Mouse (Mus musculus): ENCODE data around the gene Tmod3.
"Not testable (repeated sequence)": the region's sequence is repeated elsewhere in the genome, so short reads cannot be mapped to it uniquely, and the experiment has no call there.

Gene Tmod3

DNA sequence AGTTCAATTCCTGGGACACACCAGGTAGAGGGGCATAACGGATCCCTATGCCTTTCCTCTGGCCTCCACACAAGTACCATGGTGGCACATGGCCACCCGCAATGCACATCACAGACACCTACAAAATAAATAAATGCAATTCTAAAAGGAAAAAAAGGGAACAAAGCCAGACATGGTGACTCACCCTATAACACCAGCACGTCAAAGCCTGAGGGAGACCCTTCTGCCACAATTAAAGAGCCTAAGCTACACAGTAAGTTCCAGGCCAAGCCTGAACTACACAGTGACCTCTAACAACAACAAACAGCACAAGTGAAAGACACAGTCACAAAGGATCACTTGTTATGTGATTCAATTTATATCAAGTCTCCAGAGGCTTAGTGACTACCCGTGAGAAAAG, 5.7 kb downstream of the Tmod3 start:
- DNase-seq, result no peak

DNA sequence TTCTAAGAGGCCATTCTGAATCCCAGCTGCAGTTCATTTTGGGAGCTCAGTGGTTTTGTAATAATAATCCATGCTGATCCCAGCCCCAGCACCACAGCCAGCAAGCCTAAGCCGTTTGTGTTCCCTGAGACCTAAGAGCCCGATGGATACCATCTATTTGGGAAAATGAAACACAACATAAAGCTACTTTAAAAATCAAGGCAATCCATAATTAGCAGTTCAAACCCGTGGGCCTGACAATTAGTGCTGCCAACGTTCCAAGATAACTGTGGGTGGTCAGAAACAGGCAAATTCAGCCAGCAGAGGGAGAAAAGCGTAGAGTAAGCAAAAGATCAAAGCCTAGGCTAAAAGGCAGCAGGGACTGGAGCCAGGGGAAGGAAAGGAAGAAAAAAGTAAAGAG, 8.1 kb downstream of the Tmod3 start:
- DNase-seq, result no peak

DNA sequence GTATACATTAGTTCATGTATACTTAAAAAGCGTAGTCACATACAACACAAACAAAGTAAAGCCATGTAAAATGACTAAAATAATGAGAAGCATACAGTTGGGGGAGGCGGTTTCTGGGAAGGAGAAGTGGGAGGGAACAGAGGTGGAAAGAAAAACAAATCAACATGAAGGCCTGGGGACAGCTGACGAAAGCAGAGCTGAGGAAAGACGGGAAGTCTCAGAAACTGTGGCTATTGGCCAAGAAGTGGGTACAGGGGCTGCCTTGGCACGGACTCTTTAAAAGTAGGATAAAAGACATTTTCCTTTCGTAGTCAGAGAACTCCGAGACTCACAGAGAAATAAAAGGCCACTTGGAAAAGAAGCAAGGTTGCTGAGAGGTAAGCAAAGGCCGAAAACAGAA, 10.4 kb downstream of the Tmod3 start:
- no peak for DNase-seq

DNA sequence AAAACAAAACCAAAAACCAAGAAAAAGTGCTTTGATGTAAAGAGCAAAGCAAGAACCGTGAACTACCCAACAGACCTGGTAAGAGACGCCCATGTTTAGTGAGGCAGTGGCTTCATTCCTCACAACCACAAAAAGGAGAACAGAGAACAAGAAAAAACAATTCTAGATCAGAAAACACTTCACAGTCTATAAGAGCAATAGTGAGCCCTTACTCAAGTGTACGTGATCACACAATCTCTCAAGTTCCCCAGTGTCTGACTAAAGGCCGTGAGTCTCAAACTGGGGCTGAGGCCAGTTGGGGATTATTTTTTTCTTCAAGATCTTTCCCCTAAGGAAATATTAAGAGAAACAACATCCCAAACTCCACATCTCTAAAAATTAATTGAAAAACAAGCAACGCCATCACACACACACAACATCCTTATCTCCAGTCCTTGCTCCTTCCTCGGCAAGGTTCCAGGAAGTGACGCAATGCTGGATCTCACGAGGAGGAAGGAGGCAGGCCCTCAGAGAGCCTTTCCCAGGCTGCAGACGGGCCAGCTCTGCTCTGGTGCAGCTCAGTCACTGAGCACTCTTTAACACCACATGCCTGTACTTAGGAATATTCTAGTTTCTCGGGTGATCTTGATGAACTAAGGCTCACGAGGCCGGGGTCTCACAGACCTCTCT, 12.4 kb downstream of the Tmod3 start:
- no peak for DNase-seq

DNA sequence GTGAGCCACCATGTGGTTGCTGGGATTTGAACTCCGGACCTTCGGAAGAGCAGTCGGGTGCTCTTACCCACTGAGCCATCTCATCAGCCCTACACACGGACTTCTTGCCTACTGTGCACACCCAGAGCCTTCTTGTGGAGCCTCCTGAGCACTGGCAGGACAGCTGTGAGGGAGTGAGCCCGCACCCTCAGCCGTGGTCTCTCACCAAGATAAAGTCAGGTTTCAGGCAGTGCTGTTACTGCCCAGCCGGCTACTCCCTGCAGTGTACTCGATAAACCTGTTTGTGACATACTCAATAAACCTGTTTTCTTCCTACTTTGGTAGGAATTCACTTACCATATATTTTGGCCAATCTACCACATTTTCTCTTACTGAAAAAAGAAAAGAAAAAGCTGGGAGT, 13.9 kb downstream of the Tmod3 start:
- no peak for DNase-seq

DNA sequence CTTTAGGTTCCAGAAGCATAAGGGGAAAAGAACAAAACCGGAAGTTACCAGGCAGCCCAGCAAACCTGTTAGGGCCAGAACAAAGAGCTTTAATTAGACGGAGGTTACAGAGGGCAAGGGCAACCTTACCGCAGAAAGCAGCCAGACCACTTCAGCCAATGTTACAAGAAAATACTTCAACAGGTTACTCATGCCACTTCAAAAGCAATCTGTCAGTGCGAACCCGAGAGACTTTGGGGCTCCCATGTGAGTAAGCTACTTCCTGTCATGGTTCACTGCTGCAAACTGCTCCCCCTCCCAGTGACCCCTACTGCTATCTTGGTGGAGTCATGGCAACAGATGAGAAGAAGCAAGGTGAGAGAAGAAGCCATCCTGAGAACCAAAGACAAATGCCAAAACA, 18.0 kb downstream of the Tmod3 start:
- DNase-seq, result peak; percentile 56

DNA sequence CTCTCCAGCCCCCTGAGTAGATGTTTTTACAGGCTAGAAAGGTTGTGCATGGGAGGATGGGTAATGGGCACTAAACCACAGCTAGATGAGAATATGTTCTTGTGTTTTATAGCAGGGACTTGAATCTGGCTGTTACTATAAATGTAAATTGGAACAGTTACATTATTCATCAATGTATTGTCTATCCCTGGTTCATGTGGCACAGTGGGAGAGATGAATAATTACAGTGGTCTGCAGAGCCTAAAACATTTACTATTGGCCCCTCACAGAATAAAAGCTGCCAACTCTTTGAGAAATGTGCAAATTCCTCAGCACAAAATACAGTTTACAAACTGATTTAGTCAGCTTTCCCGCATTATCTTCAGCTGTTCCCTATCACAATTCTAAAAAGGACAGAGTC, 23.0 kb downstream of the Tmod3 start:
- no peak for DNase-seq

DNA sequence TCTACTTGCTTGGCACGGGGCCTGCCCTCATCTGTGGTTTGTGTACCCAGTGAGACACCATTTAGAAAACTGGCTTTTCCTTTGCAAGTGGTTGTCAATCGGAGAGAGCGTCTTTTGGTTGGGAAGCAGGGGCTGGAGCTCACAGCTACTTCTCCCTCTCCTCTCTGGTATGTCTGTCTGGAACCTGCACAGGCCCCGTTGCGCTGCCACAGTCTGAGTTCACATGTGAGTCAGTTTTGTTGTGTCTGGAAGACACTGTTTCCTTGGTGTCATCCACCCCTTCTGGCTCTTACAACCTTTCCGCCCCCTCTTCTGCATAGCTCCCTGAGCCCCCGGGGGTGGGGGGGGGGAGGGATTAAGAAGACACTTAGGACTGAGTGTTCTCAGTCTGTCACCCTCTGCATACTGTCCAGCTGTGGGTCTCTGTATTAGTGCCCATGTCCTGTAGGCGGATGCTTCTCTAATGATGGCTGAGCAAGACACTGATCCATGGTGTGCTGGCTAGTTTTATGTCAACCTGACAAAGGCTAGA, 25.0 kb downstream of the Tmod3 start:
- no peak for DNase-seq

DNA sequence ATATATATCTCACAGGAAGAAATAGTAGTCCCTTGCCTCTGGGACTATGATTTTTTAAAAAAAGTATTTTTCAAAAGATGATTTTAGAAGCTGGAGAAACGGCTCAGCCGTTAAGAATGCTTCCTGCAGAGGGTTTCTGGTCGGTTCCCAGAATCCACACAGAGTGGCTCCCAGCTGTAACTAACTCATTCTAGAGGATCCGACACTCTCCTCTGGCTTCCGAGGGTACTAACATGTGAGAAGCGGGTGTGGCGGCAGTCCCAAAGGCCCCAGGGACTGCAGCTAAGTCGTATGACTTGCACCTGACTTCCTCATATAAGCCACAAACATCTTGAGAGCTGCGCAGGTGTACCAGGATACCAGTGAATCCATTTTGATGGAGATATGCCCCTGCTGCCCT, 26.5 kb downstream of the Tmod3 start:
- not testable (repeated sequence) for DNase-seq

DNA sequence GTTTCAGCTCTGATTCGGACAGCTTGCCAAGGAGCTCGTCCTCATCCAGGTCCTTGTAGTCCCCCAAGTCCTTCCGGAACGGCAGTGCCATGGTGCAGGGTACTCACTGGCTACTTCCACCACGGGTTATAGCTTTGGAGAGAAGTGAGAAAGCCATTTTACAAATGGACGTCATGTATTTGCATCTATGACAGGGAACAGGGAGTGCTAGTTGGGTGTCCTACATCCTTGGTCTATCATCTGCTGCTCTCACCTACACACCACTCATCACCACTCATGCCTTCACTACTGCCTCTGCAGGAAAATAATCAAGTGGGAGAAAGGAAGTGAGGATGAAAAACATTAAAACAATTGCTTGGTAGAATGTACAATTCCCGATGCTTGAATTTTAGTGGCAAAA, 27.0 kb downstream of the Tmod3 start:
- no peak for DNase-seq

DNA sequence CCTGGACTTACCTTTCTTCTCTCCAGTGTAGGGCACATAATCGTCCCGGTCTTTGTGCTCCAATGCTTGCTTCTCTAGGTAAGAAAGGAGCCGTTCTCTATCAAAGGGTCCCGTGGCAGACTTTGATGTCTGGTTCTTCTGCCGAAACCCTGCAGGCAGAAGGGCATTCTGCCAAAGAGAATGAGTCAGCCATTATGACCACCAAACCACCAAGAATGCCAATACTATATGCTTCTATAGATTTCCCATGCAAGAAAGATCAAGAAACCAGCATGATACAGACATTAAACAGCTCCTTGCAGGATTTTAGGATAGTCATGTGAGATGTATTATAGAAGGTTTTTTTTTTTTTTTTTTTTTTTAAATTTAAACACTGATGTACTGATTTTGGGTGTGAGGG, 30.1 kb downstream of the Tmod3 start:
- DNase-seq, result no peak

DNA sequence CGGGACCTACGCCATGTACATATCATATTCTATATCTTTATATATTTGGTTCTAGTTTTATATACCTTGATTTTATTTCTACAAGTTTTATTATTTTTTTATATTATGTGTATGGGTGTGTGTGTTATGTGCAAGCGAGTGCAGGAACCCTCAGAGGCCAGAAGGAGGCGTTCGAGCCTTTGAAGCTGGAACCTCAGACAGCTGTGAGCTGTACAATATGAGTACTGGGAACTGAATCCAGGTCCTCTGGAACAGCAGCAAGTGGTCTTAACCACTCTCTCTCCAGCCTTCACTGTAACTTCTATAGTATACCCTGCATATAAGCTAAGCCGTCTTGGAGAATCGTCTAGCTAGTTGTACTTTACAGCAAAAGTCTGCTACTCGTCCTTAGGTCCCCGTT, 31.4 kb downstream of the Tmod3 start:
- DNase-seq, result no peak

DNA sequence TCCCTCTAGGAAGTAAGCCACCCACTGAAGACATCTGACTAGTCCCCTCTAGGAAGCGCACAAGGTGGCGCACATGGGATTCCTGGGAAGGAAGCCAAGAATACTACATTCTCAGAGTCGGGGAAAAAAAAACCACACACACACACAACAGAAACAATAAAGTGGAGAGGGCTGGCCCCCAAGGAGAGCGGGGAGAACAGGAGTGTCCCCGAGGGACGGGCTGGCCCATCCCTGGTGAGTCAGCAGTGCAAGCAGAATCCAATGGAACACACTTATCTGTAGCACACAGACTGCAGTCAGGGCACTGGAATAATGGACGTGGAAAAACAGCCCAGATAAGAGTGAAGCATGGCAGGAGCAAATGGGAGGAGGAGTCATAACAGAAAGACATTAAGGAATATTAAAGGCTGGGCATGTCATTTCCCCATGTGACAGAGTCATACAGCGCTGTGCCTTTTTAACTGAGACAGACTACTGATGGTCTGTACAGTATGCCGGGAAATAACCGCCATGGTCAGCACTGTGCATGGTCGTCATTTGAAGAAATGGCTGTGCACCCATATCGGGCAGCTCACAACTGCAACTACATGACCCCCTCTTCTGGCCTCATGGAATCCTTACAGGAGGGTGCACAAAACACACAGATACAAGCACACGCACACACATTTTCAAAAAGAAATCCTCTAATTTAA, 31.9 kb downstream of the Tmod3 start:
- no peak for DNase-seq

DNA sequence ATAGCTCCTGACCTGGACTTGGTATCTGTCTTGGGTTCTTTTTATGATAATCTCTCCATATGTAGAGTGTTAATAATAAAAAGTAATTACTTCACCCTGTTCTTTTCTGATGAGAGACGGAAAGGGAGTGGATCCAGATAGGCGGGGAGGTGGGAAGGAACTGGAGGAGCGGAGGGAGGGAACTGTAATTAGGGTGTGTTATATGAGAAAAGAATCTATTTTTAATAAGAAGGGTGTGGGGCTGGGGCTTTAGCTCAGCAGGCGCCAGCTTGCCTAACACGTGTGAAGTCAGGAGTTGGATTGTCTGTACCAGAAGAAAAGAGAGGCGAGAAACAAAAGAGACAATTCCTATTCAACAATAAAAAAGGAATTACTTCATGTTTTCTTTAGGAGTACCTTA, 35.8 kb downstream of the Tmod3 start:
- DNase-seq, result no peak

DNA sequence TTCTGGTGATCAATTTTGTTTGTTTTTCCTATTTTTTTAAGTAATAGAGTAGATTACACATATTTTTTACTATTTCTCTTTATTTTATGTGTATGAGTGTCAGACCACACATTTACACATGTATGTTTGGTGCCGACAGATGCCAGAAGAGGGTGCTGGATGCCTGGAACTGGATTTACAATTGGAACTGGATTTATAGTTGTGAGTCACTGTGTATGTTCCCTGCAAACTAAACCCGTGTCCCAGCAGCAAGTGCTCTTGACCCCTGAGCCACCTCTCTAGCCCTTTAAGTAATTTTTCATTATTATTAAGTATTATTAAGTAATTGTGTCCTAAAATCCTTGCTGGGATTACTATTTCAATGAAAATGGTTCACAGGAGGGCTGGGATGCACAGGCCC, 37.2 kb downstream of the Tmod3 start:
- no peak for DNase-seq

DNA sequence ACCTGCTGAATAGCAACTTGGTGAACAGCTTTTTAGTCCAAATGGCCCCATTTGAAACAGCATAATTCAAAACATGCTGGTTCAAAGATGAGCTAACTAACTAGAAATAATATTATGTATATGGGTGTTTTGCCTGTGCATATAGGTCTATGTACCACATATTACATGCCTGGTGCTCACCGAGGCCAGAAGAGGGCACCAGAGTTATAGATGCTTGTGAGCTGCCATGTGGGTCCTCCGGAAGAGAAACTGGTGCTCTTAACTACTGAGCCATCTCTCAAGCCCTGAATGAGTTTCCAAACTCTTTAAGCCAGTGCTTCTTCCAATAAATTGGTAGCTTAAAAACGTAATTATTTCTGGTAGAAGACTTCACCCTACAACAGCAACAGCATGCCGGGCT, 37.7 kb downstream of the Tmod3 start:
- DNase-seq, result peak; percentile 76

DNA sequence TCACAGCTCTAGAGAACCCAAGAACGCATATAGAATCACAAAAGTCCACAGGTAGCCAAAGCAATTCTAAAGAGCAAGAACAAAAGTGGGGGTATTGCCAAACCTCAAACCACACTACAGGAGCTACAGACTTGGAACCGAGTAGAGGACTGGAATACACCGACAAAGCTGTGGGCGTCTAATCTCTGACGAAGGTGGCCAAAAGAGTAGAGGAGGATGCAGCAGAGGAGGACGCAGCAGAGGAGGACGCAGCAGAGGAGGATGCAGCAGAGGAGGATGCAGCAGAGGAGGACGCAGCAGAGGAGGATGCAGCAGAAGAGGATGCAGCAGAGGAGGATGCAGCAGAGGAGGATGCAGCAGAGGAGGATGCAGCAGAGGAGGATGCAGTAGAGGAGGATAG, 38.5 kb downstream of the Tmod3 start:
- DNase-seq, result no peak

DNA sequence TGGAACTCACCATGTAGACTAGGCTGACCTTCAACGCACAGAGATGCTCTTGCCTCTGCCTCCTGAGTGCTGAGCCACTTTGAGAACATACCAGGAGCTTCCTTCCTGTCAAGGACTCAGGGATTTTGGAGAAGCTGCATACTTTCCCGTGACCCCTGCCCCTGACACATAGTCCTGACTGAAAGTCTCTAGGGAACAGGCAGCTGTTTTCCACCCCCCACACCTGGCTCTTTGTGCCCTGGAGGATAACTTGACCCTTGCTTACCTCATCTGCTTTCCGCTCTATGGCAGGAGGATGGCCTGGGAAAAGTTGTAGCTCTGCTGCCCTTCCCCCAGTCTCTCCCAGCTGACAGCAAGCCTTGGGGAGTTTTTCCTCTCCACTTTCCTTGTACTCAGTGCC, 41.7 kb downstream of the Tmod3 start:
- no peak for DNase-seq

DNA sequence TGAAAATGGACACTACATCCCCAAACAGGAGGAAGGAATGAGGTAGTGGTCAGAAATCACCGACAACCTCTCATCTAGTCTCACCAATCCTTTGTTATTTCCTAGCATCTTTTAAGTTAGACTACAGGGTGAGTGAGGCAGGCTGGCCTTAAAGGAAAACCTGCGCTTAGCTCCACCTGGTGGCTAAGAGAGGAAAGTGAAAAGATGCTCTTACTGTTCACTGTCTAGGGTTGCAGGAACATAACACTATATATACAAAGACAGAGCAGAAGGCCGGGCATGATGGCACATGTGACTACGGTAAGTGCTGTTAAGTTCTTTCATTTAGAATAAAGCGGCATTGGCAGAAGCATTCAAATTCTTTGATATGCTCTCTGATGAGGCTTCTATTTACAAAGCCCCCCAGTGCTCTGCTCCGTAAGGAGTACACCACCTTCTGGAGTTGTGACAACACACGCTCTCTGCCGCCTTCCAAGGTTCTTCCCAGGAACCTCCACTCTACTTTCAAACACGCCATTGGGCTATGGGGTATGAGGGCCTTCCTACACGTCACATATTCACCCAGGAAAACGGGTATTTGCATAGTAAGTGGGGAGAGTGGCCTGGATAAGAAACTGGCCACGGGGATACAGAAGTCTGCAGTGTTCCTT, 43.9 kb downstream of the Tmod3 start:
- peak; percentile 52 for DNase-seq

DNA sequence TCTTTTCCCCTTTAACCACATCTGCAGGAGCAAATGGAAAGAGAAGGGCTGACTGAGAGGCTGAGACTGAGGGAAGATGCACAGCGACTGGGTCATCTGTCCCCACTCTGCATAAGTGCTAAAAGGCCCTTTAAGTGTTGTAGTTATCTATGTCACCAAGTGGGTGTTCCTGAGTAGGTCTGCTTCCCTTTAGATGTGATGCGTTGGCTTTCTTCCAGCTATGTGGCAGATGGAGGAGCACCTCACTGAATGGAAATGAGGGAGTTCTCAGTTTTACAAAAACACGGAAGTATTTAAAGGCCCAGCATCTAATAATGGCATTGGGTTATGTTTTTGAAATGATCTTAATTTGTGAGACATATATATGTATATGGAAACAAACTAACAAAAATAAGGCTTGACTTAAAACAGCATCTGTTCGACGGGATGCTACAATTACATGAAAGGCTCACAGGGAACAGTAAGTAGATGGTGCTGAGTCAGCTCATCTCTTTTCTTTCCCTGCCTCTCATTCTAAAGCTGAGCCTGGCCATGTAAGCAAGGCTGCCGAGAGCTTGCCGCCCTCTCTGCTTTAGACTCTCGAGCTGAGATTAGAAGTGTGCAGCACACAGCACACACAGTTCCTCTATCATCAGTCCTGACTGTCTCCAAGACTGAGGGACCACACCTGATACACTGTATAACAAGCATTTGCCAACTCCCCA, 48.1 kb downstream of the Tmod3 start:
- no peak for DNase-seq

DNA sequence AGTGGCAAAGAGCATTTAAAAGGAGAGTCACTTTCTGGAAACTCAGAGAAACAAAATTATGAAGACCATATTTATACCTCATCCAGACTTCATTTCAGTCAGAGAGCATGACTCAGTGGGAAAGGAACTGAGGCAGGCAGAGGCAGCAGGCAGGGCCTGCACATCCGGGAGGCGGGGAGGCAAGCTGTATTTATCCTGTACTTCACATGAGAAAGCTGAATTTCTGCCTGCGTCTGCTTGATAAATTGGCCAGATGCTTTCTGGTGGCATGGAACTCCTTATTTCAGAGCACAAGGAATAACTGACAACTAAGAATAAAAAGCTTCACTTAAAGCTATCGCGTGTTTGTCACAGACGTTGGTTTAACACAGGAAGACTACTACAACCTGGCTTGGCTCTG, 55.1 kb downstream of the Tmod3 start:
- no peak for DNase-seq

DNA sequence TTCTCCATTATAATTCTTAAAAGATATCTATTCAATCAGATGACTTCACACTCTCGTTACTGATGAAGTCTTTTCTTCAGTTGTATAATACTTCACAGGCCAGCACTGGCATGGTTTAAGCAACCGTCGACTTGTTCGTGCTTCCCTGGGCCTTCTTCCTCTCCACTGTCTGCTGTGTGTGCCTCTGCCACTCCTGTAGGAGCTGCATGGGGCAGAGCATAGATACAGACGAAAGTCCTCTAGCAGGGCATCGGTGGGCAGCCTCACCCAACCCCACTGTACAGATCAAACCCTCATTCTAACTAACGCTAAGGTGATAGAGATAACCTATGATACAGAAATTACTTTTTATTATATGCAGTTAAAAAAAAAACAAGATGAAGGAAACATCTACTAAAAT, 60.9 kb downstream of the Tmod3 start:
- DNase-seq, result no peak

DNA sequence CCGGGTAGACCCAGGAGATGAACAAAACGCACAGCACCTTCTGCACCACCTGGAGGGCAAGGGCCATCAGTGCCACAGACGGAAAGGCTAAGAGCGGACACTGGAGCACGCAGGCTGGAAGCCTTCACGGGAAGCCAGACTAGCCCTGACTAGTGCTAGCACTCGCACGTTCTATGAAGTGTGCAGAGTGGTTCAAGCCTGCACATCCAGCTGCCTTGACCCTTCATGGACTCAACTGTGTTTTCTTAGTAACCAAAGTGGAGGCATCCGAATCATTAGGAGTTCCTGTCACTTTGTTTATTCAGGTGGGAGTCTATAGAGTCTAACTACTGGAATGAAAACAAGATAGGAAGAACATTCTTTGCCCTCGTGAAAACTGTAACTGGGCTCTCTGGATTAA, 63.5 kb downstream of the Tmod3 start:
- no peak for DNase-seq

Measured in thymus, postnatal 14 days (tissue).